Mouse (Mus musculus): ENCODE measurements around the gene Cdc42se1. TPM values are rescaled to one million over a fixed set of nuclear protein-coding genes. Genes with fewer than 3 reads are reported as not detected.

Cdc42se1 gene
- total and polyA plus RNA-seq, 3 experiments = 16.8 to 19.0 (median 18.9) TPM

DNA sequence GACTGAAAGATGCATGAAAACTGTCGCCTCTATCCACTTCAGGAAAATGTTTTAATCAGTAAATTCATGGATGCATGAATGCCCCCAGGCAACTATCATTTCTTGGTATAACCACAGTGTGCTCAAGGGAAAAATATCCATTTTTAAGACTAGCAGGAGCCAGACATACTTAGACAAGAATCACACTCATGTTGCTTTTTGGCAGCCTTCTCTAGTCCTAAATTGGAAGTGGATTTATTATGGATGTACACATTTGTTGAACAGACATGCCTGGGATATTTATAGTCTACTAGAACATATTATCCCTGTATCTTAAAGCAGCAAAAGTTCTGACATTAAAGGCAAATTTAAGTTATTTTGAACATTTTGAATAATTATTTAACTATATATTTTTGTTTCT lies 36.2 kb downstream of the Cdc42se1 start:
- no peak for TF ChIP-seq CTCF (IDR thresholded peaks at IDR 0.05)
- no peak for TF ChIP-seq EP300 (IDR thresholded peaks at IDR 0.05; ENCODE audit: insufficient read depth, low read depth, low read length)
- no peak for TF ChIP-seq POLR2A (IDR thresholded peaks at IDR 0.05; ENCODE audit: insufficient read depth, low read depth, low read length)
- intact Hi-C loops (cut with DNase I) = loop anchor here (5.0 kb wide), 1 partner anchor 72 kb away; no protein-coding TSS in a partner anchor
- Histone ChIP-seq H3K4me1 (ENCODE audit: control insufficient read depth, insufficient read depth, low read length) (no peaks in the 10 kb centered on the region), H3K4me3 (no peak overlapping the region), H3K36me3 (ENCODE audit: control insufficient read depth, insufficient read depth, low read length) (no peaks in the 10 kb centered on the region), H3K9ac (ENCODE audit: low read depth, low read length) (no peak overlapping the region), H3K27me3 (ENCODE audit: control insufficient read depth, insufficient read depth, low read length) (no peaks in the 10 kb centered on the region), H3K79me2 (replicated peaks; ENCODE audit: control insufficient read depth, insufficient read depth, low read length) (no peaks in the 10 kb centered on the region), H3K27ac (no peak overlapping the region)
- no peak for DNase-seq
- 88% methylated on average over 1 of the region's 1 CpGs for WGBS

DNA sequence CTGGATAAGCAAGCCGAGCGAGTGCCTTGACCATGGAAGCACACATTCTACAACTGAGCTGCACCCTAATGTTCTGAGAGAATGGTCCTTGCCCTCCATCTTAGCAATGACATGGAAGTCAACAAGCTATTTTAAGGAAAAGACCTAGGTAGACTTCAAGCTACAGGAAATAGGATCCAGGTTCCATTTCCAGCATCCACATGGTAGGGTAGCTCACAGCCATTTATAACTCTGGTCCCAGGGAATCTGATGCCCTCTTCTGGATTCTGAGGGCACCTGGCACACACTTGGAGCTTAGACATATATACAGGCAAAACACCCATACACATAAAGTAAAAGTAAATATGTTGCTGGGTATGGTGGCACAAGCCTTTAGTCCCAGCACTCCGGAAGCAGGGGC lies 37.5 kb downstream of the Cdc42se1 start:
- no peak for TF ChIP-seq EP300 (IDR thresholded peaks at IDR 0.05; ENCODE audit: insufficient read depth, low read depth, low read length)
- TF ChIP-seq CTCF (IDR thresholded peaks at IDR 0.05) = no peak
- TF ChIP-seq POLR2A (IDR thresholded peaks at IDR 0.05; ENCODE audit: insufficient read depth, low read depth, low read length) = no peak
- intact Hi-C loops (cut with DNase I) = no loop called here
- 93% methylated on average over 3 of the region's 3 CpGs for WGBS
- Histone ChIP-seq H3K4me3 (no peak overlapping the region), H3K27ac (no peak overlapping the region), H3K36me3 (ENCODE audit: control insufficient read depth, insufficient read depth, low read length) (no peaks in the 10 kb centered on the region), H3K79me2 (replicated peaks; ENCODE audit: control insufficient read depth, insufficient read depth, low read length) (no peaks in the 10 kb centered on the region), H3K4me1 (ENCODE audit: control insufficient read depth, insufficient read depth, low read length) (0 out of 2 replicates have a peak, but pooled peaks cover 3% of the 10 kb centered on the region), H3K27me3 (ENCODE audit: control insufficient read depth, insufficient read depth, low read length) (no peaks in the 10 kb centered on the region), H3K9ac (ENCODE audit: low read depth, low read length) (no peak overlapping the region)
- no peak for DNase-seq

- H3K4me3 ChIP-seq = no peak overlapping the region
- TF ChIP-seq POLR2A (IDR thresholded peaks at IDR 0.05; ENCODE audit: insufficient read depth, low read depth, low read length) = no peak
- no peak for TF ChIP-seq EP300 (IDR thresholded peaks at IDR 0.05; ENCODE audit: insufficient read depth, low read depth, low read length)
- no peak for TF ChIP-seq CTCF (IDR thresholded peaks at IDR 0.05)
- H3K27me3 ChIP-seq (ENCODE audit: control insufficient read depth, insufficient read depth, low read length) = no peaks in the 10 kb centered on the region
- no peaks in the 10 kb centered on the region for H3K79me2 ChIP-seq (replicated peaks; ENCODE audit: control insufficient read depth, insufficient read depth, low read length)
- 0 out of 2 replicates have a peak, but pooled peaks cover 3% of the 10 kb centered on the region for H3K4me1 ChIP-seq (ENCODE audit: control insufficient read depth, insufficient read depth, low read length)
- intact Hi-C loops (cut with DNase I) = no loop called here
- H3K36me3 ChIP-seq (ENCODE audit: control insufficient read depth, insufficient read depth, low read length) = no peaks in the 10 kb centered on the region
- no peak overlapping the region for H3K9ac ChIP-seq (ENCODE audit: low read depth, low read length)
- H3K27ac ChIP-seq = no peak overlapping the region
- DNase-seq = no peak
These were observed 39.3 kb downstream of the Cdc42se1 start for GRCm38 (mm10) chr3:95267855-95268254.

DNA sequence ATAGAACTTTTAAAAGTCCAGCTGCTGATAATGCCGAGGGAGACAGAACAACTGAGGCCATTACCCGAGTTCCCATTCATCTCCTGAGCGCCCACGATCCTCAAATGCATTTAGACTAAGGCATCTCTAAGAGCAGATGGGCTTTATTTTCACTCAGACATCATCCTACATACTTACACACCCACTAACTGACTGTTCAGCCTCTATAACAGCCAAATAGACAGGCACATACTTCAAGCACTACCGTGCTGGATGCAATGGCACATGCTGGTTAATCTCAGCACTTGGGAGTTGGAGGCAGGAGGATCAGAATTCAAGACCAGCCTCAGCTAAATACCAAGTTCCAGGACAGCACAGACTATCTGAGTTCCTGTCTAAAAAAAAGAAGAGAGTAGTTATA lies 41.3 kb downstream of the Cdc42se1 start:
- intact Hi-C loops (cut with DNase I) = no loop called here
- DNase-seq = no peak
- no peaks in the 10 kb centered on the region for H3K79me2 ChIP-seq (replicated peaks; ENCODE audit: control insufficient read depth, insufficient read depth, low read length)
- TF ChIP-seq EP300 (IDR thresholded peaks at IDR 0.05; ENCODE audit: insufficient read depth, low read depth, low read length) (no peak), CTCF (IDR thresholded peaks at IDR 0.05) (no peak), POLR2A (IDR thresholded peaks at IDR 0.05; ENCODE audit: insufficient read depth, low read depth, low read length) (no peak)
- H3K27ac ChIP-seq = no peak overlapping the region
- H3K27me3 ChIP-seq (ENCODE audit: control insufficient read depth, insufficient read depth, low read length) = no peaks in the 10 kb centered on the region
- H3K4me3 ChIP-seq = no peak overlapping the region
- H3K4me1 ChIP-seq (ENCODE audit: control insufficient read depth, insufficient read depth, low read length) = 0 out of 2 replicates have a peak, but pooled peaks cover 3% of the 10 kb centered on the region
- H3K9ac ChIP-seq (ENCODE audit: low read depth, low read length) = no peak overlapping the region
- WGBS = 71% methylated on average over 5 of the region's 5 CpGs
- no peaks in the 10 kb centered on the region for H3K36me3 ChIP-seq (ENCODE audit: control insufficient read depth, insufficient read depth, low read length)

GRCm38 (mm10) chr3:95270766-95271364 lies 42.3 kb downstream of the Cdc42se1 start:
- Histone ChIP-seq H3K36me3 (ENCODE audit: control insufficient read depth, insufficient read depth, low read length) (no peaks in the 10 kb centered on the region), H3K4me3 (no peak overlapping the region), H3K4me1 (ENCODE audit: control insufficient read depth, insufficient read depth, low read length) (0 out of 2 replicates have a peak, but pooled peaks cover 3% of the 10 kb centered on the region), H3K79me2 (replicated peaks; ENCODE audit: control insufficient read depth, insufficient read depth, low read length) (no peaks in the 10 kb centered on the region), H3K9ac (ENCODE audit: low read depth, low read length) (no peak overlapping the region), H3K27me3 (ENCODE audit: control insufficient read depth, insufficient read depth, low read length) (no peaks in the 10 kb centered on the region), H3K27ac (no peak overlapping the region)
- TF ChIP-seq CTCF (IDR thresholded peaks at IDR 0.05) (no peak), POLR2A (IDR thresholded peaks at IDR 0.05; ENCODE audit: insufficient read depth, low read depth, low read length) (no peak), EP300 (IDR thresholded peaks at IDR 0.05; ENCODE audit: insufficient read depth, low read depth, low read length) (no peak)
- WGBS = 76% methylated on average over 12 of the region's 12 CpGs
- intact Hi-C loops (cut with DNase I) = no loop called here
- DNase-seq = no peak

DNA sequence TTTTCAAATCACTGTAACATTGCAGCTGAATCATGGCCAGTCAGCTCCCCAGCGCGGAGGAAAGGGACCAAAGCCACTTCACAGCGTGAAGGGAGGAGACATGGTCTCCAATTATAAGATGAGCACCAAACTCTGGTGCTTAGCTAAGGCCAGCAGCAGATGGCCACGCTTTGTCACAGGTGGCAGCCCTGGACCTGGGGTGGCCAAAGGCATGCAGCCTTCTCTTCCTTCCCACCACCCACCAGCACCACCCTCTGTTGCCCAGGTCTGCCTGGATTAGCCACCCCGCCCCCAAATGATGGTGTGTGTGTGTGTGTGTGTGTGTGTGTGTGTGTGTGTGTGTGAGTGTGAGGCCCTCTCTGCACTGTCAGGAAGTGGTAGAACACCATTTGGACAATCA lies 44.9 kb downstream of the Cdc42se1 start:
- H3K4me3 ChIP-seq = no peak overlapping the region
- H3K79me2 ChIP-seq (replicated peaks; ENCODE audit: control insufficient read depth, insufficient read depth, low read length) = no peaks in the 10 kb centered on the region
- H3K27me3 ChIP-seq (ENCODE audit: control insufficient read depth, insufficient read depth, low read length) = no peaks in the 10 kb centered on the region
- H3K9ac ChIP-seq (ENCODE audit: low read depth, low read length) = no peak overlapping the region
- H3K36me3 ChIP-seq (ENCODE audit: control insufficient read depth, insufficient read depth, low read length) = no peaks in the 10 kb centered on the region
- DNase-seq = no peak
- no peak overlapping the region for H3K27ac ChIP-seq
- peaks cover 3% of the 10 kb centered on the region; the same call in 1 of the 2 replicates for H3K4me1 ChIP-seq (ENCODE audit: control insufficient read depth, insufficient read depth, low read length)
- intact Hi-C loops (cut with DNase I) = no loop called here
- 80% methylated on average over 5 of the region's 5 CpGs for WGBS
- TF ChIP-seq EP300 (IDR thresholded peaks at IDR 0.05; ENCODE audit: insufficient read depth, low read depth, low read length) (no peak), CTCF (IDR thresholded peaks at IDR 0.05) (no peak), POLR2A (IDR thresholded peaks at IDR 0.05; ENCODE audit: insufficient read depth, low read depth, low read length) (no peak)
